Mouse (Mus musculus) naive thymus-derived CD4-positive, alpha-beta T cell, adult 5 months (primary cell): ENCODE measurements around the gene Gpc5. TPM values are rescaled to one million over a fixed set of nuclear protein-coding genes. Genes with fewer than 3 reads are reported as not detected.

ENCODE experiments used
- polyA plus RNA-seq: library from polyadenylated mRNA; unstranded; fragments of 100-300 nt; shearing (Covaris generic); gene quantifications from one replicate; pipeline ENCODE4 v1.2.1, GENCODE M21; 2017

The Gpc5 gene
- not detected for polyA plus RNA-seq

GRCm38 (mm10) chr14:115092081-115092480 lies at the start of gene Gpc5:
Gpc5 (plus strand) TSS chr14:115092215.

